Mouse (Mus musculus) T-cell, adult 66 days (primary cell): ENCODE data around the gene Ppp2r5b. TPM values are rescaled to one million over a fixed set of nuclear protein-coding genes. Genes with fewer than 3 reads are reported as not detected.

Experiments used
- total RNA-seq, 2 experiments: library from RNA; stranded (reverse); gene quantifications; 3 replicates in 1 of 2; 4 replicates in 1 of 2; pipeline ENCODE4 v1.2.4; 2023

Ppp2r5b gene
- 10 to 100 TPM; 20.3 to 31.1 TPM for total RNA-seq

GRCm38 (mm10) chr19:6235084-6236052 is at the start of gene Ppp2r5b:
Gene Ppp2r5b, minus strand, starts transcription at chr19:6235872.

DNA sequence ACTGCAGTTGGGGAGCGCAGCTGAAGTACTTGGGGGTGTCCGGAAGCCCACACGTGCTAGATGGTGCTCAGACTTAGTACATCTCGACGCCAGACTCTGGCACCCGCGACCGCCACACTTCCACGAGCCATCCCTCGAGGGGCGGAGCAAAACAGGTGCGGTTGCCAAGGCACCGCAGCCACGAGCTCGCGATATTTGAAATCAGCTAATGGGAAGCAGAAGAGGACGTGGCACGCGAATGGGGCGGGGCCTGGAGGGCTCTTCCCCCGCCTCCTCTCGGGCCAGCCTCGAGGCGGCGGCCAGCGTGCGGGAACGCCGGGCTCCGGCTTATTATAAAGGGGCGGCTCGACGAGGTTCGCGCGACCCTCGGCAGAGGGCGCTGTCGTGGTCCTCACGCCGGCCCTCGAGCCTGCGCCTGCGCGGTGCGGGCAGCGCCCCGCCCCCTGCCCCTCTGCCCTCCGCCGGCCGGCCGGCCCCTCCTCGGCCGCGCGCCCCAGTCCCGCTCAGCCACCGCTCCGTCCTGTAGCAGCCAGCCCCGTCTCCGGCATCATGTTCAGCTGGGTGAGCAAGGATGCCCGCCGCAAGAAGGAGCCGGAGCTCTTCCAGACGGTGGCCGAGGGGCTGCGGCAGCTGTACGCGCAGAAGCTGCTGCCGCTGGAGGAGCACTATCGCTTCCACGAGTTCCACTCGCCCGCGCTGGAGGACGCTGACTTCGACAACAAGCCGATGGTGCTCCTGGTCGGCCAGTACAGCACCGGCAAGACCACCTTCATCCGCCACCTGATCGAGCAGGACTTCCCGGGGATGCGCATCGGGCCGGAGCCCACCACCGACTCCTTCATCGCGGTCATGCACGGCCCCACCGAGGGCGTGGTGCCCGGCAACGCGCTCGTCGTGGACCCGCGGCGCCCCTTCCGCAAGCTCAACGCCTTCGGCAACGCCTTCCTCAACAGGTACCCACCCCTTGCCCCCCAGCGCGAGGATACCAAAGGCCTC is 41.1 kb upstream of the Ppp2r5b start, which contains the start of gene Ehd1:
Ehd1 (plus strand) TSS at position 300 of the 996 bp plus-strand sequence.

GRCm38 (mm10) chr19:6241274-6242107 is 5.8 kb upstream of the Ppp2r5b start, which contains the start of gene Atg2a:
Gene Atg2a, plus strand, starts transcription at chr19:6241668.

DNA sequence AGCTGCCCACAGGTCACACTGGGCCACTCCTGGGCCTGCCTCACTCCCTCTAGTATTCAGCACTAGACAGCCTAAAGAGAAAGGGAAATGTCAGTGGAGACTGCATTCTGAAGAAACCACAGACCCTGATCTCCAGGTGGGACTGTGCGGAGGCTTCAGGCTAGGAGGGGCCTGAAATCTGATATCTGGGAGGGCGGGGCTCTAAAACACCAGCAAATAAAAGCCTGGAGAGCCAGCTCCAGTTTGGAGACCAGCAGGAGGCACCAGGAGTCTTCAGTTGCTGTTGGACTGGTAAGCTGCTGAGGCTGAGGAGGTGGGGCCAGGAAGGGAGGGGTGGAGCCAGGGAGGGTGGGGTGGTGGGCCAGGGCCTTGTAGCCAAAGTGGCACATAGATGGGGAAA is 9.5 kb downstream of the Ppp2r5b start, which contains the start of gene Gpha2:
Gpha2 (plus strand) TSS at position 246 of the 400 bp plus-strand sequence.

GRCm38 (mm10) chr19:6184131-6184530 is 51.5 kb downstream of the Ppp2r5b start, which contains the start of gene Majin:
Gene Majin, plus strand, starts transcription at chr19:6184388.

Other genes starting within 250 kb of the Ppp2r5b start
- gene Slc22a20, start 249.7 kb downstream of the Ppp2r5b start, total RNA-seq = not detected
- gene Capn1, start 220.0 kb downstream of the Ppp2r5b start, total RNA-seq = 100 to 1,000 TPM; 165 to 174 TPM
- 10 to 100 TPM; 49.9 to 56.0 TPM for gene Syvn1, start 189.3 kb downstream of the Ppp2r5b start, total RNA-seq
- 10 to 100 TPM; 21.7 to 31.5 TPM for gene Mrpl49, start 178.1 kb downstream of the Ppp2r5b start, total RNA-seq
- gene Fau, start 178.0 kb downstream of the Ppp2r5b start, total RNA-seq = 1,000 to 10,000 TPM; 3,055 to 3,156 TPM
- gene Znhit2, start 174.7 kb downstream of the Ppp2r5b start, total RNA-seq = 10 to 100 TPM; 16.1 to 20.1 TPM
- 10 to 100 TPM; 18.7 to 20.5 TPM for gene Tm7sf2, start 167.5 kb downstream of the Ppp2r5b start, total RNA-seq
- 100 to 1,000 TPM; 107 to 113 TPM for gene Vps51, start 158.6 kb downstream of the Ppp2r5b start, total RNA-seq
- gene Tmem262, start 155.8 kb downstream of the Ppp2r5b start, total RNA-seq = not detected
- gene Gm28374, start 153.6 kb downstream of the Ppp2r5b start, total RNA-seq = not detected
- 10 to 100 TPM; 56.5 to 63.3 TPM for gene Zfpl1, start 150.9 kb downstream of the Ppp2r5b start, total RNA-seq
- 1 to 10 TPM; 1.7 to 3.6 TPM for gene Cdca5, start 150.9 kb downstream of the Ppp2r5b start, total RNA-seq
- gene AC131692.1, start 141.5 kb downstream of the Ppp2r5b start, total RNA-seq = not detected
- not detected for gene Naaladl1, start 130.1 kb downstream of the Ppp2r5b start, total RNA-seq
- 10 to 100 TPM; 10.7 to 14.0 TPM for gene Sac3d1, start 117.2 kb downstream of the Ppp2r5b start, total RNA-seq
- gene Snx15, start 107.6 kb downstream of the Ppp2r5b start, total RNA-seq = 10 to 100 TPM; 33.6 to 39.4 TPM
- under 1 TPM in 1 of 2 experiments, not detected in 1; 0.95 TPM for gene Batf2, start 94.9 kb downstream of the Ppp2r5b start, total RNA-seq
- gene Arl2, start 94.3 kb downstream of the Ppp2r5b start, total RNA-seq = 10 to 100 TPM; 24.3 to 25.9 TPM
- gene Majin, start 51.5 kb downstream of the Ppp2r5b start, total RNA-seq = not detected
- not detected for gene Gpha2, start 9.5 kb downstream of the Ppp2r5b start, total RNA-seq
- gene Atg2a, start 5.8 kb upstream of the Ppp2r5b start, total RNA-seq = 100 to 1,000 TPM; 171 to 195 TPM
- gene Ehd1, start 40.9 kb upstream of the Ppp2r5b start, total RNA-seq = 10 to 100 TPM; 40.0 to 48.7 TPM
- 1 to 10 TPM; 5.8 to 7.4 TPM for gene Cdc42bpg, start 70.6 kb upstream of the Ppp2r5b start, total RNA-seq
- gene Men1, start 99.1 kb upstream of the Ppp2r5b start, total RNA-seq = 10 to 100 TPM; 39.7 to 51.0 TPM
- gene Map4k2, start 105.3 kb upstream of the Ppp2r5b start, total RNA-seq = 100 to 1,000 TPM; 548 to 585 TPM
- 1,000 to 10,000 TPM in 1 of 2 experiments, 100 to 1,000 TPM in 1; 947 to 1,030 TPM for gene Sf1, start 127.8 kb upstream of the Ppp2r5b start, total RNA-seq
- 10 to 100 TPM; 21.7 to 40.8 TPM for gene Pygm, start 148.5 kb upstream of the Ppp2r5b start, total RNA-seq
- 100 to 1,000 TPM; 784 to 789 TPM for gene Rasgrp2, start 163.5 kb upstream of the Ppp2r5b start, total RNA-seq
- under 1 TPM; 0.15 to 0.55 TPM for gene Nrxn2, start 182.9 kb upstream of the Ppp2r5b start, total RNA-seq